Mouse (Mus musculus) E14TG2a.4 (cell line): ENCODE data around the gene Arhgef15.
"Not testable (repeated sequence)": the region's sequence is repeated elsewhere in the genome, so short reads cannot be mapped to it uniquely, and the experiment has no call there.

ENCODE experiments used
- H3K27me3 ChIP-seq: 2 replicates; pipeline ENCODE4 v1.6.1; 2014; ENCODE audit warnings: low read length, control low read depth; ENCODE audit not compliant: insufficient read depth
- H3K36me3 ChIP-seq: 2 replicates; pipeline ENCODE4 v1.6.1; 2014; ENCODE audit warnings: low read length, control low read depth; ENCODE audit not compliant: insufficient read depth
- H3K4me1 ChIP-seq: replicated peaks from 2 replicates; pipeline ENCODE4 v1.6.1; 2014; ENCODE audit warnings: low read depth, low read length, control low read depth
- H3K4me3 ChIP-seq: replicated peaks from 2 replicates; pipeline ENCODE4 v1.5.1; 2014; ENCODE audit warnings: mild to moderate bottlenecking, low read length
- H3K9me3 ChIP-seq: 2 replicates; pipeline ENCODE4 v1.6.1; 2014; ENCODE audit warnings: low read length, control low read depth
- CTCF ChIP-seq: conservative IDR thresholded peaks from 2 replicates; pipeline ENCODE4 v1.5.1; 2014; ENCODE audit warnings: low read length
- NANOG ChIP-seq: IDR thresholded peaks from 2 replicates; pipeline ENCODE4 v1.6.1; 2014; ENCODE audit warnings: borderline replicate concordance, low read length, mixed read lengths
- POU5F1 ChIP-seq: IDR thresholded peaks from 2 replicates; pipeline ENCODE4 v1.6.1; 2014; ENCODE audit warnings: low read length, borderline replicate concordance

Arhgef15 gene

GRCm38 (mm10) chr11:68945245-68945644 lies 12.0 kb downstream of the Arhgef15 start:
- Histone ChIP-seq H3K9me3 (no peaks in the 10 kb centered on the region), H3K4me1 (peaks cover 26% of the 10 kb centered on the region), H3K36me3 (peaks cover 16% of the 10 kb centered on the region), H3K4me3 (no peak overlapping the region), H3K27me3 (peaks cover 32% of the 10 kb centered on the region)
- TF ChIP-seq POU5F1 = no peak
- TF ChIP-seq NANOG = no peak
- no peak for TF ChIP-seq CTCF

- TF ChIP-seq POU5F1 (no peak), CTCF (no peak), NANOG (no peak)
- H3K9me3 ChIP-seq = no peaks in the 10 kb centered on the region
- H3K4me3 ChIP-seq = no peak overlapping the region
- H3K27me3 ChIP-seq = peaks cover 22% of the 10 kb centered on the region
- peaks cover 12% of the 10 kb centered on the region for H3K36me3 ChIP-seq
- peaks cover 34% of the 10 kb centered on the region for H3K4me1 ChIP-seq
Observed at GRCm38 (mm10) chr11:68942731-68943130, 14.5 kb downstream of the Arhgef15 start.

GRCm38 (mm10) chr11:68940516-68940915 lies 16.8 kb downstream of the Arhgef15 start:
- H3K4me3 ChIP-seq = peak overlapping the region; percentile 73
- H3K4me1 ChIP-seq = peaks cover 19% of the 10 kb centered on the region
- H3K36me3 ChIP-seq = peaks cover 12% of the 10 kb centered on the region
- H3K27me3 ChIP-seq = peaks cover 3% of the 10 kb centered on the region; the same call in 1 of the 2 replicates
- TF ChIP-seq POU5F1 = no peak
- TF ChIP-seq NANOG = no peak
- no peak for TF ChIP-seq CTCF
- no peaks in the 10 kb centered on the region for H3K9me3 ChIP-seq

GRCm38 (mm10) chr11:68939451-68940304 lies 17.6 kb downstream of the Arhgef15 start:
- Histone ChIP-seq H3K9me3 (no peaks in the 10 kb centered on the region), H3K4me1 (peaks cover 19% of the 10 kb centered on the region), H3K4me3 (peak overlapping the region; percentile 73), H3K36me3 (peaks cover 9% of the 10 kb centered on the region), H3K27me3 (peaks cover 2% of the 10 kb centered on the region; the same call in 1 of the 2 replicates)
- TF ChIP-seq POU5F1 (no peak), NANOG (no peak), CTCF (no peak)

- not testable (repeated sequence) for H3K4me3 ChIP-seq, H3K9me3 ChIP-seq, H3K27me3 ChIP-seq, H3K36me3 ChIP-seq
- peaks cover 19% of the 10 kb centered on the region for H3K4me1 ChIP-seq
Observed at GRCm38 (mm10) chr11:68936951-68937350, 20.3 kb downstream of the Arhgef15 start.

- Histone ChIP-seq H3K4me1 (peaks cover 1% of the 10 kb centered on the region), H3K4me3 (no peak overlapping the region), H3K36me3 (no peaks in the 10 kb centered on the region), H3K9me3 (no peaks in the 10 kb centered on the region), H3K27me3 (peaks cover 4% of the 10 kb centered on the region; the same call in 1 of the 2 replicates)
- no peak for TF ChIP-seq POU5F1
- TF ChIP-seq NANOG = no peak
- TF ChIP-seq CTCF = no peak
Observed at GRCm38 (mm10) chr11:68933885-68934507, 23.3 kb downstream of the Arhgef15 start.

GRCm38 (mm10) chr11:68929947-68930346 lies 27.3 kb downstream of the Arhgef15 start:
- peaks cover 8% of the 10 kb centered on the region; the same call in 1 of the 2 replicates for H3K4me1 ChIP-seq
- no peaks in the 10 kb centered on the region for H3K36me3 ChIP-seq
- no peaks in the 10 kb centered on the region for H3K9me3 ChIP-seq
- TF ChIP-seq POU5F1 = no peak
- TF ChIP-seq NANOG = no peak
- no peak overlapping the region for H3K4me3 ChIP-seq
- H3K27me3 ChIP-seq = peaks cover 19% of the 10 kb centered on the region

- peaks cover 15% of the 10 kb centered on the region; the same call in 1 of the 2 replicates for H3K4me1 ChIP-seq
- H3K36me3 ChIP-seq = no peaks in the 10 kb centered on the region
- no peaks in the 10 kb centered on the region for H3K9me3 ChIP-seq
- TF ChIP-seq NANOG (no peak), CTCF (no peak), POU5F1 (no peak)
- no peak within 1 kb of the TSS for H3K4me3 ChIP-seq
- H3K27me3 ChIP-seq = peaks cover 19% of the 10 kb centered on the region
Observed at GRCm38 (mm10) chr11:68926981-68927380, 30.3 kb downstream of the Arhgef15 start, which contains the start of gene Odf4. Odf4 (minus strand) TSS chr11:68927081.
